Mouse (Mus musculus) cerebellum, postnatal 10 days (tissue): ENCODE data around the gene Yif1b.

Experiments
- DNase-seq, 2 experiments: peaks; one replicate each; pipeline ENCODE4 v3.0.0; 2021; ENCODE audit warnings: mixed read lengths in 2 of 2

The Yif1b gene

GRCm38 (mm10) chr7:29281201-29282073 is 43.3 kb downstream of the Yif1b start, which contains the start of gene Spint2:
Spint2 (minus strand) TSS chr7:29281912.
- DNase-seq = peak; percentile 83 to 85

- DNase-seq = no peak
Measured at GRCm38 (mm10) chr7:29282074-29282554, 44.0 kb downstream of the Yif1b start.

- DNase-seq = no peak
Measured at GRCm38 (mm10) chr7:29283876-29284275, 45.7 kb downstream of the Yif1b start.

GRCm38 (mm10) chr7:29284523-29284922 is 46.4 kb downstream of the Yif1b start:
- DNase-seq = no peak

GRCm38 (mm10) chr7:29287481-29287880 is 49.4 kb downstream of the Yif1b start:
- DNase-seq = no peak

- DNase-seq = no peak
Measured at GRCm38 (mm10) chr7:29288079-29288478, 50.0 kb downstream of the Yif1b start.

- peak; percentile 90 to 91 for DNase-seq
Measured at GRCm38 (mm10) chr7:29288942-29289638, 51.0 kb downstream of the Yif1b start, which contains the start of gene Ppp1r14a. Ppp1r14a (plus strand) TSS chr7:29289308.

GRCm38 (mm10) chr7:29289856-29290255 is 51.7 kb downstream of the Yif1b start:
- no peak for DNase-seq

- peak; percentile 63 to 79 for DNase-seq
Measured at GRCm38 (mm10) chr7:29290691-29291485, 52.8 kb downstream of the Yif1b start.

- peak; percentile 86 to 91 for DNase-seq
Measured at GRCm38 (mm10) chr7:29291616-29292457, 53.7 kb downstream of the Yif1b start.

- peak; percentile 73 to 79 for DNase-seq
Measured at GRCm38 (mm10) chr7:29292458-29293098, 54.4 kb downstream of the Yif1b start.

- peak in 1 of 2 experiments; percentile 61 for DNase-seq
Measured at GRCm38 (mm10) chr7:29293131-29294065, 55.3 kb downstream of the Yif1b start.

- no peak for DNase-seq
Measured at GRCm38 (mm10) chr7:29294111-29294761, 56.1 kb downstream of the Yif1b start.

GRCm38 (mm10) chr7:29295861-29296647 is 57.9 kb downstream of the Yif1b start:
- DNase-seq = peak in 1 of 2 experiments; percentile 9

- DNase-seq = peak; percentile 81 to 87
Measured at GRCm38 (mm10) chr7:29296998-29297397, 58.9 kb downstream of the Yif1b start.
